Mouse (Mus musculus) CD4-positive, CD25-positive, alpha-beta regulatory T cell, adult 4 months (primary cell): Measurements from ENCODE around the gene Cdt1. TPM values are rescaled to one million over a fixed set of nuclear protein-coding genes. Genes with fewer than 3 reads are reported as not detected.
"Not testable (repeated sequence)": the region's sequence is repeated elsewhere in the genome, so short reads cannot be mapped to it uniquely, and the experiment has no call there.

Experiments used
- ATAC-seq: one replicate; pipeline ENCODE4 v1.8.0; 2017
- polyA plus RNA-seq, 2 experiments: library from polyadenylated mRNA; unstranded; fragments of 100-300 nt; shearing (Covaris generic); gene quantifications; one replicate each; pipeline ENCODE4 v1.2.1; 2017

Cdt1 gene
- polyA plus RNA-seq, 2 experiments from 2014 or later, result 8.2 to 12.6 TPM

GRCm38 (mm10) chr8:122550234-122550994 lies 17.4 kb upstream of the Cdt1 start:
- no peak for ATAC-seq

GRCm38 (mm10) chr8:122550995-122551264 lies 16.9 kb upstream of the Cdt1 start:
- no peak for ATAC-seq

GRCm38 (mm10) chr8:122551265-122552051 lies 16.4 kb upstream of the Cdt1 start, which contains the start of gene Piezo1:
Piezo1 (minus strand) TSS chr8:122551329.
- peak; percentile 64 for ATAC-seq

- ATAC-seq, result no peak
Observed at GRCm38 (mm10) chr8:122554786-122555185, 13.0 kb upstream of the Cdt1 start.

- ATAC-seq, result peak; percentile 93
Observed at GRCm38 (mm10) chr8:122556030-122557009, 11.5 kb upstream of the Cdt1 start.

GRCm38 (mm10) chr8:122557248-122558038 lies 10.4 kb upstream of the Cdt1 start:
- ATAC-seq, result no peak

GRCm38 (mm10) chr8:122558671-122559349 lies 9.0 kb upstream of the Cdt1 start:
- ATAC-seq, result no peak

GRCm38 (mm10) chr8:122561199-122561598 lies 6.6 kb upstream of the Cdt1 start:
- ATAC-seq, result peak; percentile 77

GRCm38 (mm10) chr8:122564363-122565352 lies 3.2 kb upstream of the Cdt1 start:
- no peak for ATAC-seq

- no peak for ATAC-seq
Observed at GRCm38 (mm10) chr8:122566766-122567165, 1.0 kb upstream of the Cdt1 start.

GRCm38 (mm10) chr8:122568109-122568504 lies 292 bp downstream of the Cdt1 start:
- ATAC-seq, result peak; percentile 53

GRCm38 (mm10) chr8:122568881-122569309 lies 1.1 kb downstream of the Cdt1 start:
- ATAC-seq, result no peak

- ATAC-seq, result no peak
Observed at GRCm38 (mm10) chr8:122569329-122569728, 1.5 kb downstream of the Cdt1 start.

- ATAC-seq, result no peak
Observed at GRCm38 (mm10) chr8:122569996-122570395, 2.2 kb downstream of the Cdt1 start.

GRCm38 (mm10) chr8:122571153-122571552 lies 3.3 kb downstream of the Cdt1 start:
- ATAC-seq, result no peak

- ATAC-seq, result no peak
Observed at GRCm38 (mm10) chr8:122571750-122572267, 4.0 kb downstream of the Cdt1 start.

GRCm38 (mm10) chr8:122572751-122573150 lies 4.9 kb downstream of the Cdt1 start:
- no peak for ATAC-seq

- ATAC-seq, result not testable (repeated sequence)
Observed at GRCm38 (mm10) chr8:122573176-122573575, 5.4 kb downstream of the Cdt1 start.

GRCm38 (mm10) chr8:122573577-122573976 lies 5.8 kb downstream of the Cdt1 start:
- no peak for ATAC-seq

- ATAC-seq, result no peak
Observed at GRCm38 (mm10) chr8:122574264-122574663, 6.4 kb downstream of the Cdt1 start.
